Mouse (Mus musculus) CH12.LX (cell line): ENCODE measurements around the gene Olfr231. TPM values are rescaled to one million over a fixed set of nuclear protein-coding genes. Genes with fewer than 3 reads are reported as not detected.

ENCODE experiments used
- DNase-seq: peaks from one replicate; pipeline ENCODE4 v3.0.0-alpha.2; 2013; ENCODE audit errors: extremely low read depth
- H3K27ac ChIP-seq: 2 replicates; pipeline ENCODE4 v1.5.1; 2012; ENCODE audit warnings: low read depth, mild to moderate bottlenecking, control low read depth, moderate library complexity; ENCODE audit not compliant: insufficient read depth
- H3K27me3 ChIP-seq: replicated peaks from 2 replicates; pipeline ENCODE3; 2012; ENCODE audit warnings: inconsistent platforms
- H3K36me3 ChIP-seq, 2 experiments: replicated peaks in 1 of 2; 2 replicates each; pipeline versions ENCODE3 to v1.6.1; 2012; ENCODE audit warnings: inconsistent platforms in 1 of 2, low read length in 1 of 2, mild to moderate bottlenecking in 1 of 2, mixed read lengths in 1 of 2, moderate library complexity in 1 of 2; ENCODE audit not compliant: control insufficient read depth in 1 of 2, insufficient read depth in 1 of 2
- H3K4me1 ChIP-seq, 2 experiments: 2 replicates each; pipeline ENCODE4 v1.6.1; 2012; ENCODE audit warnings: inconsistent platforms in 1 of 2, moderate library complexity in 1 of 2; ENCODE audit not compliant: insufficient read depth in 2 of 2, control insufficient read depth in 1 of 2
- H3K4me2 ChIP-seq: 2 replicates; pipeline ENCODE4 v1.6.1; 2012; ENCODE audit warnings: low read depth, mild to moderate bottlenecking, control low read depth; ENCODE audit not compliant: poor library complexity, insufficient read depth, severe bottlenecking
- H3K4me3 ChIP-seq, 3 experiments: fragments of 150-350 bp in 1 of 3; sonication (generic) in 1 of 3; replicated peaks in 1 of 3; 2 replicates each; pipeline versions ENCODE3 to v1.5.1; 2011 to 2012; ENCODE audit warnings: low read depth in 2 of 3, low read length in 2 of 3, mild to moderate bottlenecking in 2 of 3, moderate library complexity in 2 of 3, control low read depth in 1 of 3, improper control_type of control experiment in 1 of 3, inconsistent platforms in 1 of 3, mixed read lengths in 1 of 3; ENCODE audit not compliant: poor library complexity in 1 of 3
- H3K79me2 ChIP-seq: replicated peaks from 2 replicates; pipeline ENCODE4 v1.6.1; 2012; ENCODE audit warnings: mild to moderate bottlenecking, moderate library complexity; ENCODE audit not compliant: control insufficient read depth, poor library complexity, insufficient read depth, severe bottlenecking; ENCODE audit errors: extremely low read depth
- H3K9ac ChIP-seq: 2 replicates; pipeline ENCODE4 v1.6.1; 2012; ENCODE audit warnings: low read depth, mild to moderate bottlenecking, control low read depth, moderate library complexity; ENCODE audit not compliant: insufficient read depth
- H3K9me3 ChIP-seq: replicated peaks from 2 replicates; pipeline ENCODE3; 2012; ENCODE audit warnings: low read length, inconsistent platforms, mixed read lengths
- CHD2 ChIP-seq: IDR thresholded peaks from 2 replicates; pipeline ENCODE4 v1.6.1; 2011; ENCODE audit warnings: low read length, improper control_type of control experiment
- CTCF ChIP-seq, 2 experiments: IDR thresholded peaks in 1 of 2; conservative IDR thresholded peaks in 1 of 2; 2 replicates each; pipeline ENCODE4 v1.5.1; 2011 to 2012; ENCODE audit warnings: low read depth in 2 of 2, low read length in 2 of 2, improper control_type of control experiment in 1 of 2, inconsistent platforms in 1 of 2, mild to moderate bottlenecking in 1 of 2, moderate library complexity in 1 of 2
- ELF1 ChIP-seq: IDR thresholded peaks from 2 replicates; pipeline ENCODE4 v1.6.1; 2014; ENCODE audit warnings: low read depth, mild to moderate bottlenecking, inconsistent platforms, low read length, improper control_type of control experiment
- MAFK ChIP-seq: IDR thresholded peaks from 2 replicates; pipeline ENCODE4 v1.6.1; 2011; ENCODE audit warnings: low read length, improper control_type of control experiment; ENCODE audit not compliant: insufficient replicate concordance
- MAZ ChIP-seq: IDR thresholded peaks from 2 replicates; pipeline ENCODE4 v1.6.1; 2012; ENCODE audit warnings: low read depth, mild to moderate bottlenecking, inconsistent platforms, low read length, improper control_type of control experiment, moderate library complexity
- MYC ChIP-seq: IDR thresholded peaks from 2 replicates; pipeline ENCODE4 v1.6.1; 2011; ENCODE audit warnings: low read depth, mild to moderate bottlenecking, improper control_type of control experiment, low read length
- POLR2A ChIP-seq: IDR thresholded peaks from 2 replicates; pipeline ENCODE4 v1.6.1; 2011; ENCODE audit warnings: low read depth, mild to moderate bottlenecking, improper control_type of control experiment, low read length
- POLR2AphosphoS2 ChIP-seq: IDR thresholded peaks from 2 replicates; pipeline ENCODE4 v1.6.1; 2011; ENCODE audit warnings: low read depth, low read length, improper control_type of control experiment
- RAD21 ChIP-seq: IDR thresholded peaks from 2 replicates; pipeline ENCODE4 v1.6.1; 2011; ENCODE audit warnings: low read depth, mild to moderate bottlenecking, low read length, improper control_type of control experiment, moderate library complexity
- SIN3A ChIP-seq: IDR thresholded peaks from 2 replicates; pipeline ENCODE4 v1.6.1; 2012; ENCODE audit warnings: low read length, improper control_type of control experiment, inconsistent platforms
- USF1 ChIP-seq: IDR thresholded peaks from 2 replicates; pipeline ENCODE4 v1.6.1; 2014; ENCODE audit warnings: low read depth, mild to moderate bottlenecking, inconsistent platforms, low read length, improper control_type of control experiment
- ZC3H11A ChIP-seq: IDR thresholded peaks from 2 replicates; pipeline ENCODE4 v1.6.1; 2012; ENCODE audit warnings: low read depth, mild to moderate bottlenecking, inconsistent platforms, low read length, improper control_type of control experiment
- ZKSCAN1 ChIP-seq: IDR thresholded peaks from 2 replicates; pipeline ENCODE4 v1.6.1; 2012; ENCODE audit warnings: low read depth, inconsistent platforms, low read length, improper control_type of control experiment, borderline replicate concordance
- dilution Hi-C: fragments of 300-500 bp; cut with MboI; formaldehyde crosslinking; loops from 2 replicates; pipeline ENCODE4 v1.14.3; 2020; ENCODE audit warnings: low sequenced_read_pairs; ENCODE audit not compliant: extremely low pct_unique_long_range_greater_than_20kb, extremely low pct_ligation_motif_present
- in situ Hi-C: fragments of 300-500 bp; cut with MboI; formaldehyde crosslinking; loops from 3 replicates; pipeline ENCODE4 v1.14.3; 2019; ENCODE audit warnings: low sequenced_read_pairs, low pct_ligation_motif_present, low pct_unique_long_range_greater_than_20kb, mixed read lengths
- polyA plus RNA-seq: library from polyadenylated mRNA; unstranded; fragments of >175 nt; gene quantifications from 2 replicates; pipeline ENCODE4 v1.2.1, GENCODE M21; 2012; ENCODE audit warnings: low read depth; ENCODE audit not compliant: insufficient read length
- total RNA-seq, 2 experiments: library from RNA; depleted of rRNA; stranded (reverse); fragments of 300-350 nt in 1 of 2; fragments of >200 nt in 1 of 2; gene quantifications; 2 replicates each; pipeline ENCODE4 v1.2.3; 2012 to 2014

Gene Olfr231
- total and polyA plus RNA-seq, 3 experiments, result not detected

- H3K27ac ChIP-seq, result no peak overlapping the region
- H3K27me3 ChIP-seq, result no peaks in the 10 kb centered on the region
- no peak for DNase-seq
- in situ Hi-C loops, result no loop called here
- no peak for TF ChIP-seq ELF1
- TF ChIP-seq, all 38 proteins: peak for 0
- no peak overlapping the region for H3K9ac ChIP-seq
- H3K79me2 ChIP-seq, result no peaks in the 10 kb centered on the region
- peaks cover 3 to 4% of the 10 kb centered on the region in 2 experiments; a peak in 1 of 4 replicates for H3K4me1 ChIP-seq
- H3K9me3 ChIP-seq, result no peaks in the 10 kb centered on the region
- dilution Hi-C loops, result no loop called here
- no peaks in the 10 kb centered on the region for H3K36me3 ChIP-seq
- H3K4me3 ChIP-seq, result no peak overlapping the region
- peak overlapping the region; percentile 22; the same call in 1 of the 2 replicates for H3K4me2 ChIP-seq
Observed at GRCm38 (mm10) chr1:174158512-174158911, 37.5 kb upstream of the Olfr231 start.

GRCm38 (mm10) chr1:174157622-174158021 is 36.7 kb upstream of the Olfr231 start:
- Histone ChIP-seq H3K9ac (no peak overlapping the region), H3K79me2 (no peaks in the 10 kb centered on the region), H3K27me3 (no peaks in the 10 kb centered on the region), H3K4me3 (no peak overlapping the region), H3K4me1 (peaks cover 3 to 4% of the 10 kb centered on the region in 2 experiments; a peak in 1 of 4 replicates), H3K27ac (no peak overlapping the region), H3K36me3 (no peaks in the 10 kb centered on the region), H3K4me2 (no peak overlapping the region), H3K9me3 (no peaks in the 10 kb centered on the region)
- DNase-seq, result no peak
- no peak for TF ChIP-seq POLR2A
- TF ChIP-seq POLR2AphosphoS2, result no peak
- TF ChIP-seq CHD2, result no peak
- no peak for TF ChIP-seq ZC3H11A
- dilution Hi-C loops (no loop called here), in situ Hi-C loops (no loop called here)

- H3K27ac ChIP-seq, result no peak within 1 kb of the TSS
- no peaks in the 10 kb centered on the region for H3K9me3 ChIP-seq
- TF ChIP-seq MAFK, result no peak
- no peak for TF ChIP-seq SIN3A
- TF ChIP-seq ZKSCAN1, result no peak
- no peak for TF ChIP-seq POLR2AphosphoS2
- no peak for TF ChIP-seq MAZ
- TF ChIP-seq ELF1, result no peak
- no peak for TF ChIP-seq USF1
- TF ChIP-seq MYC, result no peak
- no peak for TF ChIP-seq CTCF (conservative IDR thresholded peaks at IDR 0.05 in 1 of 2, IDR thresholded peaks at IDR 0.05 in 1 of 2; ENCODE audit: low read depth in 2 of 2, low read length in 2 of 2)
- no peak for TF ChIP-seq RAD21
- no peak within 1 kb of the TSS for H3K4me2 ChIP-seq
- peaks cover 3 to 19% of the 10 kb centered on the region in 2 experiments; a peak in 3 of 4 replicates for H3K4me1 ChIP-seq
- DNase-seq, result no peak
- H3K36me3 ChIP-seq, result no peaks in the 10 kb centered on the region
- no peaks in the 10 kb centered on the region for H3K79me2 ChIP-seq
- dilution Hi-C loops, result no loop called here
- H3K4me3 ChIP-seq, result no peak within 1 kb of the TSS
- in situ Hi-C loops, result no loop called here
- H3K27me3 ChIP-seq, result no peaks in the 10 kb centered on the region
- no peak within 1 kb of the TSS for H3K9ac ChIP-seq
Observed at GRCm38 (mm10) chr1:174155333-174155732, 34.4 kb upstream of the Olfr231 start, which contains the start of gene Olfr420. TSS of gene Olfr420 (plus strand) at chr1:174155633.
